Mouse (Mus musculus) heart, postnatal 14 days (tissue): ENCODE data around the gene Ankrd35. TPM values are rescaled to one million over a fixed set of nuclear protein-coding genes. Genes with fewer than 3 reads are reported as not detected.

Experiments
- DNase-seq, 2 experiments: peaks; one replicate each; pipeline ENCODE4 v3.0.0; 2021 to 2022
- intact Hi-C: fragments of 180-260 bp; cut with DNase I; formaldehyde crosslinking; loops from one replicate; pipeline ENCODE4 v1.15.1; 2025
- total RNA-seq, 2 experiments: library from RNA; stranded (reverse); gene quantifications; 2 replicates each; pipeline ENCODE4 v1.2.3; 2021

Gene Ankrd35
- total RNA-seq, 2 experiments from 2014 or later: 0.84 to 0.93 TPM

DNA sequence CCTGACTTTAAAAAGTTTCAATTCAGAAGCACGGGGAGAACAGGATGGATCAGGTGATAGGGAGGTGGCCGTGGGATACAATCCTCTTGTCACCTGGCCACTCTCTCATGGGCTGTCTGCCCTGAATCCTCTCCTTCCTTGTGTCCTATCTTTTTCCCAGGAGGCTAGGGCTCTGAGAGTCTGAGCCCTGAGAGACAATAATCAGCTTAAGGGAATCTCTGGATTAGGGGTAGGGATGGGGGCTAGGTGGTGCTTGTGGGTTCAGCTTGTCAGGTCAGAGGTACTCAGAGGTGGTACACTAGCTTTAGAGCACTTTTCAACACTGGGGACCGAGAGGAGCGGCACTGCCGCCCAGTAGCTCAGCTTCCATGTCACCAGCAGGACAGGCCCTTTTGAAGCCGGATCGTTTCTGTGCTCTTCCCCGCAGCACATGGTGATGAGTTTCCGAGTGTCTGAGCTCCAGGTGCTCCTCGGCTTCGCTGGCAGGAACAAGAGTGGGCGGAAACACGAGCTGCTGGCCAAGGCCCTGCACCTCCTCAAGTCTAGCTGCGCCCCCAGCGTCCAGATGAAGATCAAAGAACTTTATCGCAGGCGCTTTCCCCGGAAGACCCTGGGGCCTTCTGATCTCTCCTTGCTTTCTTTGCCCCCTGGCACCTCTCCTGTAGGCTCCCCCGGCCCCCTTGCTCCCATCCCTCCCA lies 29.2 kb downstream of the Ankrd35 start:
- intact Hi-C loops: no loop called here
- no peak for DNase-seq

DNA sequence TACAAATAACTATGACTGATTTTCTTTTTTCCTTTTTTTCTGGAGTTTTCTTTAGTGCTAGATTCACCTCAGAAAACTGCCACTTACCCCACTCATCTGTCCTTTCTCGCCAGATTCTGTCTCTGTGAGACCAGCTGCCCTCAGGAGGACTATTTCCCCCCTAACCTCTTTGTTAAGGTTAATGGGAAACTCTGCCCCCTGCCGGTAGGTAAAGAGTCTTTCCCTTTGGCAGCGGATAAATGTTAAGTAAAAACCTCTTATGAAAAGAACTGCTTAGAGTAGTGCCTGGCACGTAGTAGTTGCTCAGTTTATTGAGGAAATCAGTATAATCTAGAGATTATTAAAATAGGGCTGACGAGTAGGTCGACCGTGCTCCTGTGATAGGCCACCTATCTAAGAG lies 30.4 kb downstream of the Ankrd35 start:
- intact Hi-C loops: no loop called here

DNA sequence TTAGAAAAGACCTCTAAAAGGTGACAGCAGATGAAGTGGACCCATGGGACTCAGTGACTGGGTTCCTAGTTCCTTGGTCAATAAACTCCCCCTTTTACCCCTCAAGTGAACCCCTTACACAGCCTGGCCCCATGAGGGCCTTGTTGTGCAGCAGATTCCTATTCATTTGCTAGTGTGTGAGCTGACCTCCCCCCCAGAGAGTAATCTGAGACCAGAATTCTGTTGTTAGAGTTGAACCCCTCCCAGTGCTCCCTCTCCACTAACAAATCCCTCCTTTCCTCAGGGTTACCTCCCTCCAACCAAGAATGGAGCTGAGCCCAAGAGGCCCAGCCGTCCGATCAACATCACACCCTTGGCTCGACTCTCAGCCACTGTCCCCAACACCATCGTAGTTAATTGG lies 31.1 kb downstream of the Ankrd35 start:
- intact Hi-C loops: no loop called here
- DNase-seq: no peak

More for the DNA sequence above, 30.4 kb downstream of the Ankrd35 start:
- DNase-seq: peak; percentile 33 to 54

DNA sequence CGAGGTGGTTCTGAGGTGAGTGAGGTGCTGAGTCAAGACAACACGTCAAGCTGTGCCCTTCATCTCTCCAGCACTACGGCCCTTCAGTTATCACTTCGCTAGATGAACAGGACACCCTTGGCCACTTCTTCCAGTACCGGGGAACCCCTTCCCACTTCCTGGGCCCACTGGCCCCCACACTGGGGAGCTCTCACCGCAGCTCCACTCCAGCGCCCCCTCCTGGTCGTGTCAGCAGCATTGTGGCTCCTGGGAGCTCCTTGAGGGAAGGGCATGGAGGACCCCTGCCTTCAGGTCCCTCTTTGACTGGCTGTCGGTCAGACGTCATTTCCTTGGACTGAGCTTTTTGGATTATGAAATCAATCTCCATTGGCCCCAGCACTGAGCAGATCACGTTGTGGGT lies 34.8 kb downstream of the Ankrd35 start:
- intact Hi-C loops: loop anchor here (5.0 kb wide), 2 partner anchors 37 to 57 kb away; partner anchors contain the start of gene Itga10
- DNase-seq: peak; percentile 42 to 49

DNA sequence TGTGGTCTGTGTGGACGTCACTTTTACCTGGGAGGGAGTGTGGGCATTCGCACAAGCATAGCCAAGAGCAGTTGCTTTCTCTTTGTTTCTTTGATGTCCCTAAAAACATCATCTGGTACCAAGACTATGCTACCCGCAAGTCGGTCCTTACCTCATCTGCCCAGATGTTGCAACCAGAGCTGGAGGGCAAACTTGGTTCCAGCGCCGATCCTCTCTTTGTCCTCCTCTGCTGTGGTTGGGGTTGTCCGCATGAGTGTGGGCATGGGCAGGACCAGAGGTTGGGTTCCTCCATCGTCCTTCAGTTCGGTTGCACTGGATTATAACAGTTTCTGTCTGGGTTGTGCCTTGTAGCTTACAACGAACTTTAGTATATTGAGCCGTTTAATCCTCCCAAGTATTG lies 36.3 kb downstream of the Ankrd35 start:
- no peak for DNase-seq
- intact Hi-C loops: loop anchor here (5.0 kb wide), 2 partner anchors 39 to 59 kb away; partner anchors contain the start of gene Itga10

DNA sequence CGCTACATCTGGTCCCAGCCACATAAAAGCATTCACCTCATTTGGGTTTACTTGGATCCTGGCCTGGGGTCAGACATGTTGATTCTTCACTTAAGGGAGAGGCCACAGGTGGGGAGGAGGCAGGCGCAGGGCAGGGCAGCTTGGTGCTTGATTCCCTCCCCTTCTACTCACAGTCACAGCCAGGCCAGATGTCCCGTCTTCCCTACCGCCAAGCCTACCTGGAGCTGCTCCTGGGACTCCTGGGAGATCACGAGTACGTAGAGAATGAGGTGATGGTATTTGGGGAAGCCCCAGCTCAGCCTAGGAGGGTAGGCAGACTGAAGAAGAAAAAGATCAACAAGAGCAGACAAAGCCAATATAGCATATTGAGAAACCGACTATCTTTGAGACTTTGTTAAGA lies 37.1 kb downstream of the Ankrd35 start:
- DNase-seq: no peak
- intact Hi-C loops: loop anchor here (5.0 kb wide), 2 partner anchors 40 to 60 kb away; partner anchors contain the start of gene Itga10

DNA sequence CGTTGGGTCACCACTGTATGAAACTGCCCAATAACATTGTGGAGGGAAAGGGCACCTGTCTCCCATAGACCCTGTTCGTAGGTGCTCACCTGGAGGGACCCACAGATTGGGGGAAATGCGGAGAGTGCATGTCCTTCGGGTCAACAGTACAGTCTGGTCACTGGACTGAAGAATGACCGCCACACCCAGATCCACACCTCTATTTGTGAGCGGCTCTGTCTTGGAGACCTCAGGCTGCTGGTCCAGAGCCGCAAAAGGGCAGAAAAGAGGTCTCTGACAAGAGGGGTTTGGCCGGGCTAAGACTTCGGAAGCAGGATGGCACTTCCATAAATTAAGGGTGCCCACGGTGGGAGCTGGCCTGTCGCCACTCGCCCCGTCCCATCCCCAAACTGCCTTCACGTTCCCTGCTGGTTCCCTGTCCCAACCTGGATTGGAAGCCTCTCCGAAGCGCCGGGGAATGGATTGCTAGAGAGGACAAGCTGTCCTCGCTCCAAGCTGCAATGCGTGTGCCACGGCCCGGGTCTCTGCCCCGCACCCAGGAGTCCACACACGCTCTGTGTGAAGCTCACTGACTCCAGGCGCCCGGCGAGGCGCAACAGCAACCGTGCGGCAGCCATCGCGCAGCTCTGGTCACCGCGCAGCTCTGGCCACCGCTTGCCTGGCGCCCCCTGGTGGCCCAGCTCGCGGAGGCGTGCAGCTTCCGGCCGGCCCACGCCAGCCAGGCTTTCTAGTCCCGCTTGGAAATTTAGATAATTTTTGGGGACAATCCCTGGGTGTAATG lies 38.2 kb downstream of the Ankrd35 start, which contains the start of gene Nudt17:
Nudt17 (minus strand) TSS at position 660 of the 781 bp plus-strand sequence.
- intact Hi-C loops: loop anchor here (2.0 to 5.0 kb wide), 3 partner anchors 41 to 161 kb away; partner anchors contain the start of gene Itga10
- peak; percentile 91 to 96 for DNase-seq

DNA sequence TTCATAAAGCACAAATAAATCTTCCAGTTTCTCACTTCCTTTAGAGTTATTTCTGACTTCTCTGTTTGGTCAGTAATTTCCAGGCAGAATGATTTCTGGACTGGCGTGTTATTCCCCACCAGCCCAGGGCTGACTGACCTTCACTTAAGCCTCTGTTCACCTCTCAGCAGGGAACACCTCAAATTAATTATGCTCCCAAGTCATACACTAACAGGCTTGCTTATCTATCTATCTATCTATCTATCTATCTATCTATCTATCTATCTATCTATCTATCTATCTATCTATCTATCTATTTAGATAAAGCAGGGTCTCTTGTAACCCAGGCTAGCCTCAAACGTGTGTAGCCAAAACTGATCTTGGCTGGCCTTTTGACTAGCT lies 38.7 kb downstream of the Ankrd35 start:
- intact Hi-C loops: loop anchor here (2.0 to 5.0 kb wide), 3 partner anchors 41 to 162 kb away; partner anchors contain the start of gene Itga10
- no peak for DNase-seq

DNA sequence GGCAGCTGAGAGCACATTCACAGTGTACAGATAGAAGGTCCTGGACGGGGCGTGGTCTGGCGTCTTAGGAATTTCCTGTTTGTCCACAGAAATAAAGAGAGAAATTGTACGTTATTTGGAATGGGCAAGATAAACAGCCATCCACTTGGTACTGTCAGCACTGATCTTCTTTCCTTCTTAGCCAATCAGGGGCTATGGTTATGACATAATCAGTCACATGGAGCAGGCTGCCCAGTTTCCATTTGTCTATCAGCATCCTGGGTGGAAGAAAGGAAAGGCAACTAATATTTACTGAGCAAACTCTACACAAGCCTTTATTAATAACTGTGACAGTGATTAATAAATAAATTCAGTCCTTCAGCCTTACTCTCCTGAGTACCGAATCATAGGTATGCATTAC lies 44.4 kb downstream of the Ankrd35 start:
- no peak for DNase-seq
- intact Hi-C loops: no loop called here

DNA sequence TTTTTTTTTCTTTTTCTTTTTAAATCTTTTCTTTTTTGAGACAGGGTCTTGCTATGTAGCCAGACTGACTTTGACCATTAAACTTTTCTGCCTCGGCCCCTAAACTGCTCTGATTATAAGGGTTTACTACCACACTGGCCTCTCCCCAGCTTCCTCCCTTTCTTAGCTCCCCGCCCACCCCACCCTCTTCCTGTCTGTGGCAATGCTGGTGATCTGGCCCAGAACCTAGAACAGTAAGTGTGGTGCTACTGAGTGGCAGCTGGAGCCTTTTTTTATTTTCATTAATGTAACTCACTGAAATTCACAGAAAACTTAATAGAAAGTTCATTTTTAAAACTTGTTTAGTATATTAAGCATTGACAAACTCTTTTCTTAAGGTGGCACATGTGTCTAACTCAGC lies 45.9 kb downstream of the Ankrd35 start:
- DNase-seq: no peak
- intact Hi-C loops: no loop called here

DNA sequence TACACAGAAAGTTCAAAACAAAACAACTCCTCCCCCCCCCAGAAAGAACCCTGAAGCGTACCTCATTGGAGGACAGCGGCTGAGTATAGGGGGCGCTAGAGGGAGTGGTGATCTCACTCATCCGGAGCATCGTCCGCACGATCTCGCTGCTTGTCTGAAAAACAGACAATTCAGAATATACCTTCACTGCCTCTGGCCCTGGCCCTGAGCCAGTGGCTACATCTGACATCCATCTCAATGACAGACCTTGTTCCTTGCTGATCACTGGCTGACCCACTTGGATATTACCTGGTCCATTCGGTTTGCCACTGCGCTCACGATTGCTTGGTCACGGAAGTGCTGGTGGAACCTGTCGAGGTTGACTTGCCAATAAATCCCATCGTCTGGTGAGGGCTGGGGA lies 49.2 kb downstream of the Ankrd35 start:
- peak in 1 of 2 experiments; percentile 44 for DNase-seq

DNA sequence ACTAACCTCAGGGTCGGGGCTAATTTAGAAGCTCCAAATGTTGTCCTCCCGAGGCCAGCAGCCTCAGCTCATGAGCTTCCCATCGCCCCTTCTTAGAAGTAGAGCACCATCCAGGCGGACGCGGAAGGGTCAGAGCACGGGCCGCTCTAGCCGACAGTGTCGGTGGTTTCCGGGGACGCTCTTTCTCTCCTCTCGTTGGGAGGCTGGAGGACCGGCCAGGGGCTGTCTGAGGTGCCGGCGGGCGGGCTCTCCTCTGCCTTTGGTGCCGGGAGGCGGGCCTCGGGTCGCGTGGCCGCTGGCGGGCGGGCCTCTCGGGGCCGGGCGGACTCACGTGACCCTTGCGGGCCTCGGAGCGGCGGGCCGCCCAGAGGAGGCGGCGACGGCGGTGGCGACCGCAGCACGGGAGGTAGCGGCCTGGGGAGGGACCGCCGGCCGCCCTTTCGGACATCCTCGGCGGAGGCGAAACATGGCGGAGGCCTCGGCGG lies 57.5 kb downstream of the Ankrd35 start, which contains the start of the genes Polr3c and Rnf115:
Polr3c (minus strand) TSS at position 286 of the 485 bp plus-strand sequence.
Rnf115 (plus strand) TSS at position 322 of the 485 bp plus-strand sequence.
- intact Hi-C loops: loop anchor here (5.0 kb wide), 1 partner anchor 85 kb away; no protein-coding TSS in a partner anchor
- DNase-seq: peak; percentile 97 to 99

More for the DNA sequence above, 49.2 kb downstream of the Ankrd35 start:
- intact Hi-C loops: no loop called here

DNA sequence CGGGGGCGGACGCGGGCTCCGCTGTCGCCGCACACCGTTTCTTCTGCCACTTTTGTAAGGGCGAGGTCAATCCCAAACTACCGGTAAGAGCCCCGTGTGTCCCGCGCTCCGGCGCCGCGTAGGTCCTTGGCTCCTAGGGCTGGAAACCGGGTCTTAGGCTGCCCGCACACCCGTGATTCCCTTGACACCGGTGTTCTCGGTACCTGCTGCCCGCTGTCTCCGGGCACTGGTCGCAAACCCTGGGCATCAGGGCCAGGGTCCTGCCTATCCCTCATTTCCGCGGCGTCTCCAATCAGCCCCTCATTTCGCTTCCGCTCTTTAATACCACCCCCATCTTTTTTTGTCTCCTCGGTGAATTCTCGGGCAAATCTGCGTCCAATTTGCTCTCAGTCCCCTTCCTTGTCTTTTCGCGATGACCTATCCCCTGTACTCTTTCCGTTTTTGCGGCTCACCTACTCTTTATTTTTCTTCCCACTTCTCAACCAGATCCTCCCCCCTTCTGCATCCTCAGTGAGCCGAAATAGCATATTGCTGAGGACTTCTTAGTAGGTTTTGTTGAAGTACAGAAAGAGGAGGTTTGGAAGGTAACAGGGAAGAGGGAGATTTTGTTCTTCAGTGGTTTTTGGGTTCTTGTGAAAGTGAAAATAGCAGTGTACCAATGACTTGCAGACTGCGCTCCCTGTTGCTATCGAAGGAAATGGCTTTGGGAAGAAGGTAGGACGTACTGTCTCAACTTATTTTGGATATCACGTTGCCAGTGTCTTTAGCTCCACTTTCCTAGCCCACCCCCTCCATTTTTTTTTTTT lies 58.1 kb downstream of the Ankrd35 start:
- intact Hi-C loops: loop anchor here (5.0 kb wide), 1 partner anchor 84 kb away; no protein-coding TSS in a partner anchor
- no peak for DNase-seq

DNA sequence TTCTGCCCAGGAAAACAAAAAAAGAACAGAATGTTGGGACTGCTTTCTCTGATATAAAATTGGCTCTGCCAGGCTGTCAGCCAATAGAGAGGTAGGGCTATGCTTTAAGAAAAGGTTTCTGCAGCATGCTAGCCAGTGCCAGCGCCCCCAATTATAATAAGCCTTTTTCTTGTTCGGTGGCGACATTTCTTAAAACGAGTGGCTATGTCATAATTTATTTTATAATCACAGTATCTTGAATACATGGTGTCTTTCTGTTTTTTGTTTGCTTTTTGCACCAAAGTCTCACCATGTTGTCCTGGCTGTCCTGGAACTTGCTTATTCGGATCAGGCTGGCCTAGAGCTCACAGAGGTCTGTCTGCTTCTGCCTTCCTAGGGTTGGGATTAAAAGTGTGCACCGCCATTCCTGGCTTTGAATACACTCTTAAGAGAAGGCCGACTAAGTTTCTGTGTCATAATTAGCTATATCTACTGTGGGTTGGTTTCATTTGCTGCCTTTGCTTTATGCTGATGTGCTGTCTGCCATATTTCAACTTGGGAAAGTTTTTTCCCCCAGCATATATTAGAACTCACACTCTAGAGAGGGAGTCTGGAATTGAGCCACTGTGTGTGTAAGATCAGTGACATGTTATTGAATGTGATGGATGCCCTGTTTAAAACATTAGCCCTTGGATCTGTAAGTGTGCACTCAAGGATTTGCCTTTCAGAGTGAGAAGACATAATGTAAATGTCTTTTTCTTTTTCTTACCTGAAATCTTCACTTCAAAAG lies 58.9 kb downstream of the Ankrd35 start:
- no peak for DNase-seq
- intact Hi-C loops: loop anchor here (5.0 kb wide), 1 partner anchor 83 kb away; no protein-coding TSS in a partner anchor

DNA sequence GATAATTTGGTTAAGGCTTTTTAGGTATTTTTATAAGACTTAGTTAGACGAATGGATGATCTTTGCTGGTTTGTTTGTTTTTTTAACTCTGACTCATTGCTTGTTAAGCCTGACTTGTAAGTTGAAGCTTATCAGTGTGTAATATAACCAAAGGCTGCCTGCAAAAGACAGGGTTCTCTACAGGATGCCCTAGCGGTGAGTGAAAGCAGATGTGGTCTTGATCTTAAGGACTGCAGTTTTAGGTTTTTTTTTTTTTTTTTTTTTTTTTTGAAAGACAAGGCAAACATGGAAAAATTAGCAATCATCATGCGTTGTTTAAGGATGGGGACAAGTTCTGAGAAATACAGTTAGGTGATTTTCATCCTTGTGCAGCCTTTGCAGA lies 59.5 kb downstream of the Ankrd35 start:
- intact Hi-C loops: loop anchor here (5.0 kb wide), 1 partner anchor 83 kb away; no protein-coding TSS in a partner anchor
- DNase-seq: no peak

DNA sequence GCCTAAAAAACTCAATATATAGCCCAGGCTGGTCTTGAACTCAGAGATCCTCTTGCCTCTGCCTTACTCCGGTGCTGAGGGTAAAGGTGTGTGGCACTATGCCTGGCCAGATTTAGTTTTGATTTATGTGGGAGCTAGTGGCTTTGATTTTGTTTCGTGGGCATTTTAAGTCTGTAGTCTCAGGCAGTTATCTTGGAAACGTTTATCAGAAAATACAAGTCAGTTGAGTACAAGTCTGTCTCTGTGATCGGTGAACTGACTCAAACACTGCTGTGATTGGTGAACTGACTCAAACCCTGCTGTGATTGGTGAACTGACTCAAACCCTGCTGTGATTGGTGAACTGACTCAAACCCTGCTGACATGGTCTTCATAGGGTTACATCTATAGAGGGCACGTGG lies 60.9 kb downstream of the Ankrd35 start:
- intact Hi-C loops: loop anchor here (10.0 kb wide), 1 partner anchor 154 kb away; no protein-coding TSS in a partner anchor

DNA sequence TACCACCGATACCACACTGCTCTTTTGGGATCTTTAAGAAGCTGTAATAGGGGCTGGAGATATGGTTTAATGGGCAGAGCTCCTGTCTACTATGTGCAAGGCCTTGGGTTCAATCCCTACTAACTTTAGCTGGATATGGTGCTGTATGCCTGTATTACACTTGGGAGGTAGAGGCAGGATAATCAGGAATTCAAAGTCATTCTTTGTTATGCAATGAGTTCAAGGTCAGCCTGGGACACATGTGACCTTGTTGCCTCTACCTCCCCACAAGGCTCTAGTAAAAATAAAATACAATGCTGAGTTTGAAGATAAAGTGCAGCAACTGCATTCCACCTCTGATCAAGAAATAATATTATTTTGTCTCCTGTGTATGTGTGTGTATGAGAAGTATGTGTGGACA lies 64.1 kb downstream of the Ankrd35 start:
- no peak for DNase-seq
- intact Hi-C loops: loop anchor here (10.0 kb wide), 1 partner anchor 151 kb away; no protein-coding TSS in a partner anchor

More for the DNA sequence above, 60.9 kb downstream of the Ankrd35 start:
- no peak for DNase-seq

DNA sequence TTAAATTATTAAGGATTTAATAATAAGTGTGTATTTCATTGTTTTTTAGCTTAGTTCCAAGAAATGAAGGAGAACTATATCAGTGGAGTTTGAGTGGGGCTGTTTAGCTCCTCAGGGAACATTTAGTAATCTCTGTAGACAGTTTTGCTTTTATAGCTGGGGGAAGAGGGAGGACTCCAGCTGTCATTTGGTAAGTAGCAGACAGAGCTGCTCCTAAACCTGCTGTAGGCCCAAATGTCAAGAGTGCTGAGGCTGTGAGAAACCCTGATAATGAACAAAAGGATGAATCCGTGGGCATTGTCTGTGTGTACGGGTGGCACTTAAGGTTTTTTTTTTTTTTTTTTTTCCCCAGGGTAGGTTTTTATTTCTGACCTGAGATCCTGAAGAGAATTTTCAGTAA lies 65.3 kb downstream of the Ankrd35 start:
- intact Hi-C loops: loop anchor here (5.0 to 10.0 kb wide), 2 partner anchors 42 to 150 kb away; no protein-coding TSS in a partner anchor
- no peak for DNase-seq
